ENCODE assay signal across 27 mouse cellular contexts in the genomic region with DNA sequence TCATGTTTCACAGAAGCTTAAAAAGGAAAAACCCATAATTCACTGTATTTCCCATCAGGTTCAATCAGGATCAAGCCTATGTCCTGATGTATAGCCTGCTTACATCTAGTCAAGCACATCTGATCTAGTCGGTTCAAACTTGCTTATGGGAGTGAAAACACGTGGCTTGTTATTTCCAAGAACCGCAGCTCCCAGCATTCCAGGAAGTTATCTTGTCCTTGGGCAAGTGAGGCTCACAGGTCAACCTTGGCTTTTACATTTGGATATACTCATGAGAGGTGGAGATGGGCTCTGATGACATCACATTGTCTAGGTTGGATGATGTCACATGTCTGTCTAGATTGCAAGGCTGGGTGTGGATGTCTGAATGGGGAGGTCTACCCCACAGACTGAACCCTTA. TPM values are rescaled to one million over a fixed set of nuclear protein-coding genes. Genes with fewer than 3 reads are reported as not detected.
DNase-seq lines count a peak whose midpoint lies in the region; ATAC-seq and TF ChIP-seq lines count a peak whose summit lies in the region.
"Had no signal": no experiment of that assay in that cellular context is flagged by ENCODE, and none has a peak within 500 bp of the region (broad histone marks: within the 10 kb centered on the region; RNA-seq: fewer than 3 reads in every experiment).

No protein-coding gene starts in this region.

- TF ChIP-seq POLR2A in heart, adult 2 months (IDR thresholded peaks at IDR 0.05; ENCODE audit: insufficient read depth, low read depth, low read length): no peak
- no peak for TF ChIP-seq POLR2A in kidney, adult 2 months (IDR thresholded peaks at IDR 0.05; ENCODE audit: low read depth, low read length)

- WGBS in heart, adult 2 months: 47% methylated on average over 3 of the region's 3 CpGs
- WGBS in heart, embryonic 12.5 days: 81% methylated on average over 3 of the region's 3 CpGs
- WGBS in heart, embryonic 15.5 days: 71% methylated on average over 3 of the region's 3 CpGs
- 44% methylated on average over 3 of the region's 3 CpGs for WGBS in kidney, adult 2 months

- peak overlapping the region; percentile 51 for H3K27ac ChIP-seq in heart, adult 2 months
- H3K27ac ChIP-seq in heart, embryonic 12.5 days (ENCODE audit: poor library complexity, severe bottlenecking): peak overlapping the region; percentile 47; the same call in 1 of the 2 replicates
- H3K27ac ChIP-seq in heart, embryonic 15.5 days: peak overlapping the region; percentile 72
- H3K27ac ChIP-seq in kidney, adult 2 months (ENCODE audit: insufficient read depth, low read depth, low read length): peak overlapping the region; percentile 15
- H3K27ac ChIP-seq: forebrain, embryonic 10.5 days; forebrain, embryonic 13.5 days; hindbrain, embryonic 10.5 days; hindbrain, embryonic 13.5 days; intestine, embryonic 15.5 days had no signal

- H3K79me2 ChIP-seq in heart, adult 2 months (replicated peaks; ENCODE audit: control insufficient read depth, insufficient read depth, low read length): peaks cover 4% of the 10 kb centered on the region

- no peak for TF ChIP-seq EP300 in heart, adult 2 months (IDR thresholded peaks at IDR 0.05; ENCODE audit: insufficient read depth, low read depth, low read length)

- no peak for DNase-seq in heart, adult 2 months
- no peak for DNase-seq in heart, postnatal 10 days
- no peak for DNase-seq in heart, adult 8-10 months (ENCODE audit: low spot score)
- DNase-seq in heart, postnatal 36 days: no peak
- peak; percentile 61 for DNase-seq in kidney, adult 2 months
- no peak for DNase-seq in kidney, postnatal 25 days
- DNase-seq: adrenal gland, postnatal 10 days; adrenal gland, postnatal 36 days; B cell, adult 2 months; cerebellum, adult 18-20 months; cerebellum, adult 9-10 months; cerebellum, postnatal 14 days; gastrocnemius, postnatal 14 days; kidney, adult 11 months; kidney, adult 9 months had no signal

- H3K27me3 ChIP-seq in heart, adult 2 months (ENCODE audit: control insufficient read depth, insufficient read depth, low read length): no peaks in the 10 kb centered on the region
- no peaks in the 10 kb centered on the region for H3K27me3 ChIP-seq in heart, embryonic 12.5 days (replicated peaks)
- no peaks in the 10 kb centered on the region for H3K27me3 ChIP-seq in heart, embryonic 15.5 days
- no peaks in the 10 kb centered on the region for H3K27me3 ChIP-seq in kidney, adult 2 months (replicated peaks; ENCODE audit: control insufficient read depth, insufficient read depth, low read length)
- H3K27me3 ChIP-seq: CH12.LX; forebrain, embryonic 13.5 days; hindbrain, embryonic 13.5 days; intestine, embryonic 15.5 days; Patski had no signal

- H3K4me2 ChIP-seq in heart, embryonic 12.5 days: no peak overlapping the region
- H3K4me2 ChIP-seq in heart, embryonic 15.5 days: no peak overlapping the region
- H3K4me2 ChIP-seq: forebrain, embryonic 13.5 days; hindbrain, embryonic 13.5 days; intestine, embryonic 15.5 days had no signal

- no peak overlapping the region for H3K9ac ChIP-seq in heart, adult 2 months (ENCODE audit: low read depth, low read length)
- H3K9ac ChIP-seq in heart, embryonic 12.5 days: no peak overlapping the region
- no peak overlapping the region for H3K9ac ChIP-seq in heart, embryonic 15.5 days
- H3K9ac ChIP-seq: forebrain, embryonic 13.5 days; hindbrain, embryonic 13.5 days; intestine, embryonic 15.5 days had no signal

- H3K36me3 ChIP-seq in heart, adult 2 months (ENCODE audit: control insufficient read depth, insufficient read depth, low read length): peaks cover 65% of the 10 kb centered on the region
- peaks cover 17% of the 10 kb centered on the region for H3K36me3 ChIP-seq in heart, embryonic 12.5 days
- no peaks in the 10 kb centered on the region for H3K36me3 ChIP-seq in heart, embryonic 15.5 days
- H3K36me3 ChIP-seq in kidney, adult 2 months (ENCODE audit: control insufficient read depth, insufficient read depth, low read length): peaks cover 37% of the 10 kb centered on the region
- H3K36me3 ChIP-seq: forebrain, embryonic 10.5 days; hindbrain, embryonic 13.5 days; intestine, embryonic 15.5 days had no signal

- peaks cover 50% of the 10 kb centered on the region for H3K4me1 ChIP-seq in heart, adult 2 months (ENCODE audit: control insufficient read depth, insufficient read depth, low read length)
- H3K4me1 ChIP-seq in heart, embryonic 12.5 days (replicated peaks): peaks cover 50% of the 10 kb centered on the region
- peaks cover 52% of the 10 kb centered on the region for H3K4me1 ChIP-seq in heart, embryonic 15.5 days (replicated peaks)
- peaks cover 71% of the 10 kb centered on the region for H3K4me1 ChIP-seq in kidney, adult 2 months (ENCODE audit: control insufficient read depth, insufficient read depth, low read length)

- ATAC-seq in heart, embryonic 12.5 days (ENCODE audit: insufficient number of reproducible peaks, low FRiP score): no peak
- no peak for ATAC-seq in heart, embryonic 15.5 days (replicated peaks; ENCODE audit: insufficient number of reproducible peaks, insufficient read depth, low FRiP score, low read depth)
- ATAC-seq: forebrain, embryonic 13.5 days; forebrain, embryonic 16.5 days; hindbrain, embryonic 16.5 days; intestine, embryonic 15.5 days had no signal

- H3K9me3 ChIP-seq in heart, embryonic 12.5 days (replicated peaks): no peaks in the 10 kb centered on the region
- no peaks in the 10 kb centered on the region for H3K9me3 ChIP-seq in heart, embryonic 15.5 days (replicated peaks)
- H3K9me3 ChIP-seq: forebrain, embryonic 10.5 days; forebrain, embryonic 13.5 days; G1E; hindbrain, embryonic 10.5 days; hindbrain, embryonic 13.5 days; intestine, embryonic 15.5 days had no signal

- intact Hi-C loops in heart, adult 2 months (cut with DNase I): loop anchor here (10.0 kb wide), 1 partner anchor 392 kb away; a partner anchor contains a TSS
- intact Hi-C loops in heart, postnatal 10 days (cut with DNase I): no loop called here
- intact Hi-C loops in heart, postnatal 36 days (cut with DNase I): no loop called here

- no peak for TF ChIP-seq CTCF in heart, adult 2 months (IDR thresholded peaks at IDR 0.05)
- no peak for TF ChIP-seq CTCF in kidney, adult 2 months (conservative IDR thresholded peaks at IDR 0.05; ENCODE audit: insufficient read depth, insufficient read length, low read depth, low read length)

- no peak overlapping the region for H3K4me3 ChIP-seq in heart, adult 2 months
- no peak overlapping the region for H3K4me3 ChIP-seq in heart, embryonic 12.5 days
- no peak overlapping the region for H3K4me3 ChIP-seq in heart, embryonic 15.5 days
- H3K4me3 ChIP-seq in kidney, adult 2 months (ENCODE audit: insufficient read depth, low read depth, low read length): no peak overlapping the region
- H3K4me3 ChIP-seq: forebrain, embryonic 10.5 days; forebrain, embryonic 13.5 days; hindbrain, embryonic 10.5 days; hindbrain, embryonic 13.5 days; intestine, embryonic 15.5 days had no signal

RNA-seq across cellular contexts. Expression of a gene that starts 12.8 kb away (rescaled TPM):
- 100 to 1,000 TPM; 154 to 174 TPM for total RNA-seq in heart, adult 2 months (2021)
- polyA plus RNA-seq in heart, adult 2 months (2012; rRNA removed): 80.2 and 114 TPM in 2 replicates
- 100 to 1,000 TPM; 112 to 223 TPM for total RNA-seq in heart, postnatal 10 days (2021)
- polyA plus RNA-seq in heart, embryonic 12.5 days (2016; fragmentation: Nextera tagmentation; extraction: Ambion mirVana): 70.8 and 71.5 TPM in 2 replicates
- 100 to 1,000 TPM; 157 to 180 (median 176) TPM for total RNA-seq in heart, adult 8-10 months (2022)
- 78.8 and 81.2 TPM in 2 replicates for polyA plus RNA-seq in heart, embryonic 15.5 days (2015; fragmentation: Nextera tagmentation; extraction: Ambion mirVana)
- total RNA-seq in heart, postnatal 36 days (2021): 100 to 1,000 TPM; 165 to 209 TPM
- polyA plus RNA-seq in kidney, adult 2 months (2012; rRNA removed): 609 and 859 TPM in 2 replicates

Comparison
In these comparisons a context has a peak if more than half of its experiments do, and no peak if none do; other contexts are left out.
1. H3K27ac ChIP-seq: peak in every context shown above with its lines; median percentile 72 in heart, embryonic 15.5 days; 51 in heart, adult 2 months; 47 in heart, embryonic 12.5 days; 15 in kidney, adult 2 months.